Mouse (Mus musculus): ENCODE results near the gene P2ry14.
"Not testable (repeated sequence)": the region's sequence is repeated elsewhere in the genome, so short reads cannot be mapped to it uniquely, and the experiment has no call there.

P2ry14 gene

GRCm38 (mm10) chr3:59102146-59102545 lies 51.3 kb downstream of the P2ry14 start:
- no peak for DNase-seq

- DNase-seq, result no peak
These were observed 52.0 kb downstream of the P2ry14 start, which contains the start of gene Gpr171 for GRCm38 (mm10) chr3:59101218-59101986. TSS of gene Gpr171 (minus strand) at chr3:59101821.

DNA sequence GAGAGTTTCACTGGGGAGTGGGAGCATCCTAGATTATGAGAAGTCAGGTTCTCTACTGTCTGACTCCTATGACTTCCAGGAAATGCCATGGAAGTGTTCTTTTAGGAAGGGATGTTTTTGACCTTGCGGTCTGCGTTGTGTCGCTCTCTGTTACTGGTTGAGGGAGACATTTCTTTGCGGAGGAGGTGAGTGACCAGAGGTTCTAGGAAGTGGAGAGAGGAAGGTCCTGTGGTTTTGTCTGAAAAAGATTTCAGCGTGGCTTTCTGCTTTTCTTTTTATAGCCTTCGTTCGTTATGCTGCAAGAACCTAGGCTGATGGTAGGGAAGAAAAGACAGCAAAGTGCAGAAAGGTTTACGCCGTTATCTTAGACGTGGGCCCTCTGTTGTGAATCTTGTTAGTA lies 54.9 kb downstream of the P2ry14 start:
- DNase-seq, result no peak

DNA sequence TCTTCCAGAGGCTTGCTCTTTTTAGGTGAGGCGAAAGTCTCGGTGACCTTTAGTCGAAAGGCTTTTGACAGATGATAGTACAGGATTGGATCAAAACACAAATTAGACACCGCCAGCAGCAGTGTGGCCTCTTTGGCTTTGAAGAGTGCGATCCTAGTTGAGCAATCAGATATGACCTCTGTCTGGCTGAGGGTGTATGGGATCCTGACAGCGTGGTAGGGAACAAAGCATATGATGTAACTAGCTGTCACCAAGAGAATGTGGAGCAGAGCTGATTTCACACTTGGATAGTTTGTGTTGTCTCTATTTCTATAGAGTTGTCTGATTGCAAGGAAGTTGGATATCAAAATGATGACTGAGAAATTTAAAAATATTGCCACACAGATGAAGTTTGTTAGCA lies 56.0 kb downstream of the P2ry14 start:
- no peak for DNase-seq

- DNase-seq, result no peak
These were observed 60.7 kb downstream of the P2ry14 start for GRCm38 (mm10) chr3:59092702-59093101.

DNA sequence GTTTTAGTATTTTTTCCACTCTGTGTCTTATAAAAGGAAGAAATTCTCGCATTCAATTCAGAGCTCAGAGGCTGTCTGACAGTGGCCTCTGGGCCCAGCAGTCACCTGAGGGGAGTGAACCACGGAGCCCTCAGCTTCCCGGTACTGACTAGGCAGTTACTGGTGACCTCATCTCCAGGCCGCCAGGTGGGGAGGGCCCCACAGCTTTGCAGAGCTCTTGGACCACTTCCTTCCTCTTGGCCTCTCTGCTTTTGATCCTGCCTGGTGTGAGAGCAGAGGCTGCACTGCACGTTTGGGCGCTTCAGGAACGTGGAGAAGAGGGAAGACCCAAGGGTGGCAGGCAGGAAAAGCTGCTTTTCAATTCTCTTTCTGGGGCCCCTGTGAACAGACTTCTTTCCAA lies 72.5 kb downstream of the P2ry14 start:
- DNase-seq, result peak; percentile 31

DNA sequence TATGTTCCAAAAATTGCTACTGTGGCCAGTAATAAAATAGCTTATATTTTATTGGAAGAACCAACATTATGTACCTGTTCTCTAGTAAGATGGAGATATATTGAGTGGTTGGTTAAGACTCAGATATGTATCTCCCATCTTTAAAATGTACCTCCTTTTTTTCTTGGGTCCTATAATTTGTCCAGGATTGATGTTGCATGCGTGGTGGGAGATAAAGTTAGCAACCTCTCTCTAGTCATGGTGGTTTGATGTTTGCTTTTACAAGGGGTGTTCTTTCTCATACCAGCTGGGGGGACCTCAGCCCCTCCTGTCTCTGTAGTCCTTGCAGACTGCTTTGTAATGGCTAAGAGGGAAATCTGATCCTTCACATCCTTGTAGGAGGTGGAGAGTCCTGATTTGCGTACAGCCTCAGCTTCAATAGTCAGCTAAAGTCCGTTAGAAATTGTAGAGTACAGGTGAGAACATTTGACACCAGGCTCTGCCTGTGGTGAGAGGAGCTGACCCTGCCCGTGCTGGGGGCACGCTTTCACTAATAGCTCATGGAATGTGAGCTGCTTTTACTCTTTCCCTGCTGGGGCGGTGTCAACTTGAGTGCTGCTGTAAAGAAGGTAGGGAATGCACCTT lies 73.0 kb downstream of the P2ry14 start:
- peak; percentile 29 for DNase-seq

DNA sequence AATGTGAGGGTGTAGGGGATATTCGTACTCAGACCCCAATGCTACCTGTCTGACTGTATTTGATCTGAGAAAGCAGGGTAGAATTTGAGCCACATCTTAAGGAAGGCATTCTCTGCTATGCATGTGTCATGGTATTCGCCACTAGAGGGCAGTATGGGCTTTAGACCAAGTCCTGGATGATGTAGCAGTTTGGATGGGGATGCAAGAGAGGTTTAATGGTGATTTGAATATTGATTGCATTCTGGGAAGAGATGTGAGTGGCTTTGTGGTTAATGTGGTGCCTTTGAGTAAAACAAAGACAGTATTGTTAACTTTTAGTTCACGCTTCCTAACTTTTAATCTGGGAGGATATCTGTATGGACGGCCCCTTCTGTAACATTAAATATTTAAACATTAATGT lies 74.1 kb downstream of the P2ry14 start:
- DNase-seq, result peak; percentile 86

DNA sequence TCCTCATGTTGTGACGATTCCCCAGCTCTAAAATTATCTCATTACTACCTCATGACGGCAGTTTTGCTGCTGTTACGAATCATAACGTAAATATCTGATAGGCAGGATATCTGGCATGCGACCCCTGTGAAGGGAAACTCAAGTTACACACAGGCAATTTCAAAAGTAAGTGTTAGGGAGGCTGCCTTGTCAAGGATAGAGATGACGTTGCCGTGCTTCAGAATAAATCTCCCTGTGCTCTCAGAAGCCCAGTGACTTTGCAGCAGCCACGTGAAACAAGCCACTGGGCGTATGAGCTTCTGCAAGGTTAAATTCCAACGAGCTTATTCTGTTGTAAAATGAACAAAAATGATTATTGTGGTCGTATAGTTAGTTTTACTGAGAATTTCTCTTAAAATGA lies 74.8 kb downstream of the P2ry14 start:
- DNase-seq, result no peak

- no peak for DNase-seq
These were observed 76.1 kb downstream of the P2ry14 start for GRCm38 (mm10) chr3:59077278-59077677.

- not testable (repeated sequence) for DNase-seq
These were observed 84.3 kb downstream of the P2ry14 start for GRCm38 (mm10) chr3:59069071-59069470.

DNA sequence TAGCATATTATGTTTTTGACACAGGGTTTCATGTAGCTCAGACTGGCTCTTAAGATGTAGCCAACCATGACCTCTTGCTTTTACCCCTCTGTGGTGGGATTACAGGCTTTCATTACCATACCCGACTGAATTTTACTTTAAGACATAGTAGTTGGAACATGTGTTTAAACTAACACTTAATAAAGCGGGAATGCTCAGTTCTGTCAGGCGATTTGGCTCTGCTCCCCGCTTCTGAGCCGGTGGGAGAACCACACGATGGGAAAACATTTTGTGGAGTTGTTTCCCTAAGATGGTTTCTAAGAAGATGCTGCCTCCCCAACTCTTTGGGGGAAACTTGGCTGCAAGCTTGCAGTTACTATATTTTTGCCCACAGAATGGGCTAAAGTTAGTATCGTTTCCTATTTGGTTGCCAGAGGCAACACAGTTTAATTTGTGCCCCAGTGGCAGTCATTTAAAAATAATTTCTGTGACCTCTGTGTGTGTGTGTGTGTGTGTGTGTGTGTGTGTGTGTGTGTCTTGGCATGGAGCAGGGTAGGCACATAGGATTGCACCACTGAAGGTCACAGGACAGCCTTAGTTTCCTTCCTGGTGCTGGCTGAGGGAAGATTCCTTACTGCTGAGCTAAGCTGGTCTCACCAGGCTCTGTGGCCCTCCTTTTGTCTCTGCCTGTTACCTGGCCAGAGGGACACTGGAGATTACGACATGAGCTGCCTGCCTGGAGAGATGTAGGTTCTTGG lies 86.7 kb downstream of the P2ry14 start:
- no peak for DNase-seq

- no peak for DNase-seq
These were observed 87.5 kb downstream of the P2ry14 start for GRCm38 (mm10) chr3:59065937-59066336.

Measured in embryo, embryonic 11 days (tissue).